Mouse (Mus musculus) hindbrain, embryonic 12.5 days (tissue): ENCODE data around the gene Prkar1b. TPM values are rescaled to one million over a fixed set of nuclear protein-coding genes. Genes with fewer than 3 reads are reported as not detected.
A peak's percentile ranks its signal among the peaks of the same experiment; 100 is the strongest.

Experiments used
- ATAC-seq: fragments of 200-750 bp; cut with Nextera tagmentation; 2 replicates; pipeline ENCODE4 v1.8.0; 2017; ENCODE audit warnings: moderate TSS enrichment; ENCODE audit not compliant: low FRiP score
- H3K27ac ChIP-seq: fragments of 300-500 bp; sonication (generic); 2 replicates; pipeline ENCODE4 v1.5.1; 2016; ENCODE audit warnings: mild to moderate bottlenecking
- H3K27me3 ChIP-seq: fragments of 300-500 bp; sonication (generic); 2 replicates; pipeline ENCODE4 v1.6.1; 2016; ENCODE audit warnings: mild to moderate bottlenecking
- H3K36me3 ChIP-seq: fragments of 300-500 bp; sonication (generic); 2 replicates; pipeline ENCODE4 v1.6.1; 2016; ENCODE audit warnings: mild to moderate bottlenecking
- H3K4me1 ChIP-seq: fragments of 300-500 bp; sonication (generic); 2 replicates; pipeline ENCODE4 v1.6.1; 2016
- H3K4me2 ChIP-seq: fragments of 300-500 bp; sonication (generic); replicated peaks from 2 replicates; pipeline ENCODE4 v1.6.1; 2016; ENCODE audit warnings: mild to moderate bottlenecking
- H3K4me3 ChIP-seq: fragments of 300-500 bp; sonication (generic); 2 replicates; pipeline ENCODE4 v1.5.1; 2016; ENCODE audit warnings: mild to moderate bottlenecking
- H3K9ac ChIP-seq: fragments of 300-500 bp; sonication (generic); 2 replicates; pipeline ENCODE4 v1.6.1; 2016; ENCODE audit warnings: mild to moderate bottlenecking, moderate library complexity
- H3K9me3 ChIP-seq: fragments of 300-500 bp; sonication (generic); replicated peaks from 2 replicates; pipeline ENCODE4 v1.6.1; 2016; ENCODE audit warnings: mild to moderate bottlenecking
- WGBS: fragments of 180-500 bp; shearing (Covaris S2); methylation state at CpG from one replicate; pipeline ENCODE4 v1.1.7; 2016; 5-methylcytosine and 5-hydroxymethylcytosine counted together
- polyA plus RNA-seq: library from polyadenylated mRNA; unstranded; fragments of >200 nt; fragmentation: Nextera tagmentation; extraction: Ambion mirVana; gene quantifications from 2 replicates; pipeline ENCODE4 v1.2.1, GENCODE M21; 2016

Prkar1b gene
- polyA plus RNA-seq, 1 experiment from 2014 or later = 70.1 TPM

- no peak overlapping the region for H3K27ac ChIP-seq
- under 1% methylated on average over 59 of the region's 59 CpGs for WGBS
- peaks cover 74% of the 10 kb centered on the region for H3K27me3 ChIP-seq
- H3K4me3 ChIP-seq = peak overlapping the region; percentile 54
- H3K9ac ChIP-seq = peak overlapping the region; percentile 80
- ATAC-seq = no peak
- H3K4me2 ChIP-seq = peak overlapping the region; percentile 97
- no peaks in the 10 kb centered on the region for H3K9me3 ChIP-seq
- H3K4me1 ChIP-seq = peaks cover 65% of the 10 kb centered on the region
- no peaks in the 10 kb centered on the region for H3K36me3 ChIP-seq
Observed at GRCm38 (mm10) chr5:138992611-138993370, 157.0 kb downstream of the Prkar1b start.

- no peaks in the 10 kb centered on the region for H3K9me3 ChIP-seq
- H3K36me3 ChIP-seq = no peaks in the 10 kb centered on the region
- peaks cover 56% of the 10 kb centered on the region for H3K4me1 ChIP-seq
- no peak overlapping the region for H3K27ac ChIP-seq
- H3K4me2 ChIP-seq = no peak overlapping the region
- peaks cover 64% of the 10 kb centered on the region for H3K27me3 ChIP-seq
- 13% methylated on average over 4 of the region's 4 CpGs for WGBS
- no peak for ATAC-seq
- H3K4me3 ChIP-seq = no peak overlapping the region
- no peak overlapping the region for H3K9ac ChIP-seq
Observed at GRCm38 (mm10) chr5:138991734-138992133, 158.1 kb downstream of the Prkar1b start.

DNA sequence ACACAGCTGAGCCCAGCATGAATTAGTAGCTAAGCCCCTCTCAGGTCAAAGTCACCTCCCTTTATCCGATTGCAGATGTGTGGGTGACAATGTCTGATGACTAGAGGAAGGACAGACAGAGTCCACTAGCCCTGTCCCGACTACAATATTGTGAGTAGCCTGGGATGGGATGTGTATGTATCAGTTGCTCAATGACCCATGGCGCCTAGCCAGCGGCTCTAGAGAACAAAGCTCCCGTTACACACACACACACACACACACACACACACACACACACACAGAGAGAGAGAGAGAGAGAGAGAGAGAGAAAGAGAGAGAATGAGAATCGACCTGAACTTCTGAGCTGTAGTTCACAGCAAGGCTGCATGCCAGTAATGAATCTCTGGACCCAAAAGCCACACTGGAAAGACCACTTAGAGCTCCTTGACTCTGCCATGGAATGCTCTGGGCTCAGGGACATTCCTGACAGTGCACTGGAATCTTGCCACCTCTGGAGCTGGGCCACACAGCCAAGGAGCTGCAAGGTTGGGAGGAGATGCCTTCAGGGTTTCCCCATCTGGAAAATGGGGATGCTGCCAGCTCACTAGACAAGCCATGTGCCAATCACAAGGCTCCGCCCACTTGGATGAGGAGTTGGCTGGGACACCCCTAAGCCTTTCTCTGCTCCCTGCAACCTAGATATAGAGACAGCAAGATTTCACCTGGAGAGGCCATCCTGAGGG, 159.0 kb downstream of the Prkar1b start:
- peaks cover 49% of the 10 kb centered on the region for H3K4me1 ChIP-seq
- H3K36me3 ChIP-seq = no peaks in the 10 kb centered on the region
- no peak overlapping the region for H3K4me3 ChIP-seq
- H3K9ac ChIP-seq = no peak overlapping the region
- H3K27ac ChIP-seq = no peak overlapping the region
- peaks cover 54% of the 10 kb centered on the region for H3K27me3 ChIP-seq
- ATAC-seq = no peak
- H3K4me2 ChIP-seq = no peak overlapping the region
- H3K9me3 ChIP-seq = no peaks in the 10 kb centered on the region
- WGBS = 60% methylated on average over 7 of the region's 7 CpGs

- no peak overlapping the region for H3K27ac ChIP-seq
- 0 out of 2 replicates have a peak, but pooled peaks cover 1% of the 10 kb centered on the region for H3K36me3 ChIP-seq
- peaks cover 44% of the 10 kb centered on the region for H3K4me1 ChIP-seq
- no peak overlapping the region for H3K4me3 ChIP-seq
- H3K27me3 ChIP-seq = peaks cover 53% of the 10 kb centered on the region
- H3K9ac ChIP-seq = no peak overlapping the region
- no peak for ATAC-seq
- 62% methylated on average over 6 of the region's 6 CpGs for WGBS
- no peaks in the 10 kb centered on the region for H3K9me3 ChIP-seq
- no peak overlapping the region for H3K4me2 ChIP-seq
Observed at GRCm38 (mm10) chr5:138989567-138989966, 160.2 kb downstream of the Prkar1b start.

DNA sequence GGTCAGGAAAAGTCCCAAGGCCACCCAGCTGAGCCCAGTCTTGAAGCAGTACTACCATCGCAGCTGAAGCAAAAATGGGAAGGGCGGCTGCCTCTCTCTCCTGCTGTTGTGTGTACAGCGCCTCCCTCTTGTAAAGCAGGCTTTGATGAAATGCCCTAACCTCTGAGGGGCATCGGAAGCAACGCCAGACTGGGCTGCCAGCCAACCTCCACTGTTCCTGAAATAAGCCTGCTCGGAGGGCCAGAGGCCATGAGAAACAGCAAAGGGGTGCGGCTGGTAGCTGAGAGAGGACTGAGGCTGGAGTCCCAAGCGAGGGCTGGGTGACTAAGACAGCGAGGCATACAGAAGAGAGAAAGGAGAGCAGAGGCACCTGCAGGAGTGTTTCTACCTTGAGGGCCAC, 161.0 kb downstream of the Prkar1b start:
- no peak overlapping the region for H3K9ac ChIP-seq
- ATAC-seq = peak; percentile 11; the same call in 1 of the 2 replicates
- H3K4me3 ChIP-seq = no peak overlapping the region
- H3K9me3 ChIP-seq = no peaks in the 10 kb centered on the region
- peaks cover 36% of the 10 kb centered on the region for H3K4me1 ChIP-seq
- H3K27me3 ChIP-seq = peaks cover 48% of the 10 kb centered on the region
- 35% methylated on average over 9 of the region's 9 CpGs for WGBS
- 0 out of 2 replicates have a peak, but pooled peaks cover 6% of the 10 kb centered on the region for H3K36me3 ChIP-seq
- H3K27ac ChIP-seq = no peak overlapping the region
- no peak overlapping the region for H3K4me2 ChIP-seq

DNA sequence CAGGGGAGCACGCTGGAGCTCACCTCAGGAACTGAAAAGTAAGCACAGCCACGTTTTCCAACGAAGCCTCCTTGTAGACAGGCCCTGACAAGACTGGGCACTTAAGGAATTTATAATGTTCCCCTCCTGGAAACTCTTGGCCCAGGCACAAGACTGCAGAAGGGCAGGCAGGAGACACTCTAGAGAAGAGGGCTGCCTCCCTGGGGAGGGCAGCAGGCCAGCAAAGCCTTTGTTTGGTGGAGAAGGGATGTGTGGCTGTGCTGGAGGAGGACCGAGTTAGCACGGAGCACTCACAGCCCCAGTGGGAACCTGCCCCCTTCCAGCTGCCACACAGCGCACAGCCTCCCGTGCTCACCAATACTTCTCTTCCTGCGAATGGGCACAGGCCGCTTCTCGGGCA, 161.8 kb downstream of the Prkar1b start:
- Histone ChIP-seq H3K9ac (no peak overlapping the region), H3K4me3 (no peak overlapping the region), H3K27me3 (peaks cover 40% of the 10 kb centered on the region), H3K36me3 (0 out of 2 replicates have a peak, but pooled peaks cover 10% of the 10 kb centered on the region), H3K9me3 (no peaks in the 10 kb centered on the region), H3K27ac (no peak overlapping the region), H3K4me1 (peaks cover 28% of the 10 kb centered on the region), H3K4me2 (no peak overlapping the region)
- ATAC-seq = no peak
- WGBS = 73% methylated on average over 10 of the region's 10 CpGs

- Histone ChIP-seq H3K27ac (no peak overlapping the region), H3K4me1 (0 out of 2 replicates have a peak, but pooled peaks cover 2% of the 10 kb centered on the region), H3K4me3 (no peak overlapping the region), H3K9ac (no peak overlapping the region), H3K27me3 (no peaks in the 10 kb centered on the region), H3K36me3 (0 out of 2 replicates have a peak, but pooled peaks cover 10% of the 10 kb centered on the region), H3K4me2 (no peak overlapping the region), H3K9me3 (no peaks in the 10 kb centered on the region)
- no peak for ATAC-seq
- 92% methylated on average over 9 of the region's 9 CpGs for WGBS
Observed at GRCm38 (mm10) chr5:138981921-138982320, 167.9 kb downstream of the Prkar1b start.

- Histone ChIP-seq H3K36me3 (0 out of 2 replicates have a peak, but pooled peaks cover 10% of the 10 kb centered on the region), H3K4me3 (no peak overlapping the region), H3K4me1 (0 out of 2 replicates have a peak, but pooled peaks cover 2% of the 10 kb centered on the region), H3K27ac (no peak overlapping the region), H3K9ac (no peak overlapping the region), H3K9me3 (no peaks in the 10 kb centered on the region), H3K27me3 (no peaks in the 10 kb centered on the region), H3K4me2 (no peak overlapping the region)
- no peak for ATAC-seq
- WGBS = 84% methylated on average over 9 of the region's 9 CpGs
Observed at GRCm38 (mm10) chr5:138980608-138981007, 169.2 kb downstream of the Prkar1b start.

- 78% methylated on average over 8 of the region's 8 CpGs for WGBS
- Histone ChIP-seq H3K36me3 (0 out of 2 replicates have a peak, but pooled peaks cover 10% of the 10 kb centered on the region), H3K9me3 (no peaks in the 10 kb centered on the region), H3K9ac (no peak overlapping the region), H3K27me3 (no peaks in the 10 kb centered on the region), H3K4me1 (0 out of 2 replicates have a peak, but pooled peaks cover 2% of the 10 kb centered on the region), H3K4me2 (no peak overlapping the region), H3K4me3 (no peak overlapping the region), H3K27ac (no peak overlapping the region)
- no peak for ATAC-seq
Observed at GRCm38 (mm10) chr5:138979840-138980239, 170.0 kb downstream of the Prkar1b start.

GRCm38 (mm10) chr5:138977759-138978158, 172.0 kb downstream of the Prkar1b start:
- H3K9ac ChIP-seq = no peak overlapping the region
- no peaks in the 10 kb centered on the region for H3K9me3 ChIP-seq
- H3K4me3 ChIP-seq = no peak overlapping the region
- no peak overlapping the region for H3K27ac ChIP-seq
- no peak for ATAC-seq
- H3K36me3 ChIP-seq = no peaks in the 10 kb centered on the region
- WGBS = 51% methylated on average over 3 of the region's 3 CpGs
- no peaks in the 10 kb centered on the region for H3K27me3 ChIP-seq
- H3K4me1 ChIP-seq = 0 out of 2 replicates have a peak, but pooled peaks cover 2% of the 10 kb centered on the region
- no peak overlapping the region for H3K4me2 ChIP-seq

DNA sequence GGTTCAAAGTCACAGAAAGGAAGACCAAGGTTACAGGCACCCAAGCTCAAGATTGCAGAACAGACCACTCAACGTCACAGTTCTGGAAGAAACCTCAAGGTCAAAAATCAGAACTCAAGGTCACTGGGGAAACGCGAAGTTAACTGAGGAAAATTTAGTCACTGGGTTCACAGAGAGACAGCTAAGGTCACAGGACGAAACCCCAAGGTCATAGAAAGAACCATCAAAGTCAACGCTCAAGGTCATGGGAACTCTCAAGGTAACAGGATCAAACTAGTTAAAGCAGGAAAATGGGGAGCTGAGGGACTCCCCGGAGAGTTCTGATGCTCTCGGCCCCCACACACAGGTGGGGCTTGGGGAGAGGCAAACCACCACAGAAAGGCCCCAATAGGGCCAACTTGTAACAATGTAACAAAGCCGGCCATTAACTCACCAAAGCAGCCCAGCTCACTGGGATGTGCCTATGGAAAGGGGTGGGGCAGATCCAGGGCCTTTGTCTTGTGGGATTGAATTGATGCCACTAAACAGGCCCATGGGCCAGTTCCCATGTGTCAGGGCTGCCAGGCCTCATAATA, 174.8 kb downstream of the Prkar1b start:
- ATAC-seq = no peak

GRCm38 (mm10) chr5:138973480-138973879, 176.3 kb downstream of the Prkar1b start:
- Histone ChIP-seq H3K27ac (no peak overlapping the region), H3K27me3 (no peaks in the 10 kb centered on the region), H3K4me3 (no peak overlapping the region), H3K4me1 (0 out of 2 replicates have a peak, but pooled peaks cover 2% of the 10 kb centered on the region), H3K4me2 (no peak overlapping the region), H3K9me3 (no peaks in the 10 kb centered on the region), H3K9ac (no peak overlapping the region), H3K36me3 (no peaks in the 10 kb centered on the region)
- no peak for ATAC-seq
- whole genome bisulfite sequencing = 83% methylated on average over 6 of the region's 6 CpGs

More for the DNA sequence above, 174.8 kb downstream of the Prkar1b start:
- Histone ChIP-seq H3K27me3 (no peaks in the 10 kb centered on the region), H3K4me1 (0 out of 2 replicates have a peak, but pooled peaks cover 2% of the 10 kb centered on the region), H3K4me3 (no peak overlapping the region), H3K9me3 (no peaks in the 10 kb centered on the region), H3K9ac (no peak overlapping the region), H3K36me3 (no peaks in the 10 kb centered on the region), H3K27ac (no peak overlapping the region), H3K4me2 (no peak overlapping the region)
- WGBS = 90% methylated on average over 8 of the region's 8 CpGs
